ENCODE assay signal across 27 mouse cellular contexts in the genomic region with DNA sequence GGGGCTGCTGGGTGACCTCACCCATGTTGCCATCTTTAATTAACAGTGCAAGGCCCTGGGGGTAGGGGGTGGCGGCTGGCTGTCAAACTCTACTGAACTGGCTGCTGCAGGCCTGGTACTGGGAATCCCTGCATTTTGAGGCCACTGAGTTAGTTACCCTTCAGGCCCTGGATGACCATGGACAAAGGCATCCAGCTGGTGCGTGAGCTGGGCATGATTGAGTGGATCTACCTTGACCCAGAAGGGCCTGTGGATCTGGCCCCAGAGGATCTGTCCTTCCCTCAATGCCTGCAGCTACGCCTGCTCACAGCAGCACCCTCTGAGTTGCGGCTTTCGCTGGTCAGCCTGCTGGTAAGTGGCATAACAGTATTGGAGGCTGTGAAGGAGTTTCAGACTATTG.
DNase-seq lines count a peak whose midpoint lies in the region; ATAC-seq lines count a peak whose summit lies in the region.
"Had no signal": no experiment of that assay in that cellular context is flagged by ENCODE, and none has a peak within 500 bp of the region (broad histone marks: within the 10 kb centered on the region; RNA-seq: fewer than 3 reads in every experiment).

No protein-coding gene starts in this region.

- ATAC-seq in embryonic facial prominence, embryonic 13.5 days (ENCODE audit: insufficient number of reproducible peaks, insufficient read depth, low FRiP score, low TSS enrichment, low read depth): 0 out of 2 replicates have a peak, but pooled peaks have one; percentile 32
- ATAC-seq: activated CD4-positive, CD25-positive, alpha-beta regulatory T cell, adult 4 months; CD4-positive, CD25-positive, alpha-beta regulatory T cell, adult 4 months; forebrain, embryonic 14.5 days; forebrain, embryonic 16.5 days; Patski had no signal

- 89% methylated on average over 5 of the region's 5 CpGs for WGBS in embryonic facial prominence, embryonic 13.5 days
- 90% methylated on average over 5 of the region's 5 CpGs for whole genome bisulfite sequencing in embryonic facial prominence, embryonic 10.5 days

- H3K27ac ChIP-seq in embryonic facial prominence, embryonic 13.5 days: no peak overlapping the region
- H3K27ac ChIP-seq in embryonic facial prominence, embryonic 10.5 days (replicated peaks): no peak overlapping the region
- H3K27ac ChIP-seq: embryonic facial prominence, embryonic 12.5 days; embryonic facial prominence, embryonic 15.5 days; forebrain, embryonic 10.5 days; forebrain, embryonic 12.5 days; gastrocnemius, adult 2 months had no signal

- H3K36me3 ChIP-seq in embryonic facial prominence, embryonic 13.5 days: no peaks in the 10 kb centered on the region
- H3K36me3 ChIP-seq in embryonic facial prominence, embryonic 10.5 days (replicated peaks): no peaks in the 10 kb centered on the region
- H3K36me3 ChIP-seq: embryonic facial prominence, embryonic 12.5 days; embryonic facial prominence, embryonic 15.5 days; forebrain, embryonic 10.5 days; forebrain, embryonic 12.5 days; G1E had no signal

- no peaks in the 10 kb centered on the region for H3K9me3 ChIP-seq in embryonic facial prominence, embryonic 13.5 days
- no peaks in the 10 kb centered on the region for H3K9me3 ChIP-seq in embryonic facial prominence, embryonic 10.5 days
- H3K9me3 ChIP-seq: embryonic facial prominence, embryonic 12.5 days; embryonic facial prominence, embryonic 15.5 days; forebrain, embryonic 12.5 days; G1E had no signal

- peak; percentile 66 for DNase-seq in adrenal gland, adult 2 months
- no peak for DNase-seq in adrenal gland, adult 18-20 months (ENCODE audit: low spot score in 2 of 2)
- DNase-seq in adrenal gland, postnatal 14 days: peak; percentile 15
- DNase-seq in adrenal gland, postnatal 25 days: no peak
- DNase-seq in embryonic facial prominence, embryonic 10.5 days (ENCODE audit: low spot score): no peak
- DNase-seq: B cell, adult 2 months; cerebellum, adult 11 months; cerebellum, adult 18-20 months; cerebellum, adult 8-10 months; cerebellum, adult 9-11 months; cerebellum, postnatal 14 days; cerebellum, postnatal 36 days; embryo, embryonic 11 days; gastrocnemius, adult 2 months had no signal

- no peak overlapping the region for H3K4me2 ChIP-seq in embryonic facial prominence, embryonic 13.5 days
- H3K4me2 ChIP-seq: embryonic facial prominence, embryonic 12.5 days; embryonic facial prominence, embryonic 15.5 days; forebrain, embryonic 12.5 days had no signal

- no peak overlapping the region for H3K9ac ChIP-seq in embryonic facial prominence, embryonic 13.5 days
- H3K9ac ChIP-seq: embryonic facial prominence, embryonic 12.5 days; embryonic facial prominence, embryonic 15.5 days; forebrain, embryonic 12.5 days had no signal

- H3K27me3 ChIP-seq in embryonic facial prominence, embryonic 13.5 days: no peaks in the 10 kb centered on the region
- no peaks in the 10 kb centered on the region for H3K27me3 ChIP-seq in embryonic facial prominence, embryonic 10.5 days (replicated peaks; ENCODE audit: low read depth, poor library complexity, severe bottlenecking)
- H3K27me3 ChIP-seq: CH12.LX; embryonic facial prominence, embryonic 12.5 days; embryonic facial prominence, embryonic 15.5 days; forebrain, embryonic 12.5 days; Patski had no signal

- no peak overlapping the region for H3K4me3 ChIP-seq in embryonic facial prominence, embryonic 13.5 days
- no peak overlapping the region for H3K4me3 ChIP-seq in embryonic facial prominence, embryonic 10.5 days
- H3K4me3 ChIP-seq: embryonic facial prominence, embryonic 12.5 days; embryonic facial prominence, embryonic 15.5 days; erythroblast, embryonic 14.5 days; forebrain, embryonic 10.5 days; forebrain, embryonic 12.5 days; gastrocnemius, adult 2 months had no signal

- H3K4me1 ChIP-seq in embryonic facial prominence, embryonic 13.5 days: no peaks in the 10 kb centered on the region
- H3K4me1 ChIP-seq in embryonic facial prominence, embryonic 10.5 days: no peaks in the 10 kb centered on the region
- H3K4me1 ChIP-seq: embryonic facial prominence, embryonic 12.5 days; embryonic facial prominence, embryonic 15.5 days; forebrain, embryonic 10.5 days; forebrain, embryonic 12.5 days had no signal

Comparison
In these comparisons a context has a peak if more than half of its experiments do, and no peak if none do; other contexts are left out.
1. DNase-seq: peak in adrenal gland, adult 2 months (single experiment) and adrenal gland, postnatal 14 days (single experiment); none in adrenal gland, adult 18-20 months (0 of 2), adrenal gland, postnatal 25 days (single experiment) and embryonic facial prominence, embryonic 10.5 days (single experiment).